Mouse (Mus musculus) lung, postnatal 0 days (tissue): ENCODE measurements at regions not wholly inside any gene's neighbourhood (a gene's known extent, or its start where the extent isn't known, plus 50 kb on each side); places are given as distances from the start of the nearest gene placed in this dataset.

Experiments used
- CTCF ChIP-seq: IDR thresholded peaks from 2 replicates; pipeline ENCODE4 v1.5.1; 2016; ENCODE audit warnings: antibody characterized with exemption, mild to moderate bottlenecking
- EP300 ChIP-seq: IDR thresholded peaks from 2 replicates; pipeline ENCODE4 v1.6.1; 2016; ENCODE audit warnings: antibody characterized with exemption, mild to moderate bottlenecking, control low read depth

DNA sequence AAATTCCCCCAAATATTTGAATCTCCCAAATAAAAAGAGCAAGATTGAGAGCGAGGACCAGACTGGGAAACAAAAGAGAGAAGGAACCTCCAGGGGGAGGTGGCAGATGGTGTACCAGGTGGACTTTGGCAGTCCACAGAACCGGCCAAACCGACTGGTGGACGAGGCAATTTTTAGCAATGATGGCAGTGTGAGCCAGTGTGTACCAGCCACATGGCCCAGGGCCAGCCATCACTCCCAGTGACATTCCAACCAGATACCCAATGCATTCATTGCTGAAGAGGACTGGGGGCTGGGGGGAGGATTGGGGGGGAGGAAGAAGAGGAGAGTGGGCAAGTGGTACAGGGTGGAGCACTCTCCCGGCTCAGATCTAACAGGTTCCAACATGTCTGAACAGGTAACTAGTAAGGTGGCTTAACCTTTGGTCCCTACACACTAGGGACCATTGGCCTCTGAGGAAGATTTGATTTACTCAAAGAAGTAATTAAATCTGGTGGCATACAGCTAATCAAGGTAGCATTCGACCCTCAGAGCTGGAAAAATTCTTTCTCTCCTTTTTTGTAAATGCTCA, 158.4 kb upstream of the Ap5m1 start:
- TF ChIP-seq CTCF: no peak
- no peak for TF ChIP-seq EP300
